Mouse (Mus musculus) heart, embryonic 15.5 days (tissue): ENCODE measurements around the gene Zfp839. TPM values are rescaled to one million over a fixed set of nuclear protein-coding genes. Genes with fewer than 3 reads are reported as not detected.

Experiments used
- ATAC-seq: fragments of 200-750 bp; cut with Nextera tagmentation; replicated peaks from 2 replicates; pipeline ENCODE4 v1.8.0; 2017; ENCODE audit warnings: low read depth, moderate TSS enrichment; ENCODE audit not compliant: insufficient number of reproducible peaks, insufficient read depth, low FRiP score
- H3K27ac ChIP-seq: fragments of 300-500 bp; sonication (generic); 2 replicates; pipeline ENCODE4 v1.5.1; 2015; ENCODE audit warnings: mild to moderate bottlenecking, inconsistent platforms
- H3K27me3 ChIP-seq: fragments of 300-500 bp; sonication (generic); 2 replicates; pipeline ENCODE4 v1.6.1; 2015; ENCODE audit warnings: inconsistent platforms
- H3K36me3 ChIP-seq: fragments of 300-500 bp; sonication (generic); 2 replicates; pipeline ENCODE4 v1.6.1; 2015; ENCODE audit warnings: mild to moderate bottlenecking, inconsistent platforms
- H3K4me1 ChIP-seq: fragments of 300-500 bp; sonication (generic); replicated peaks from 2 replicates; pipeline ENCODE4 v1.6.1; 2015; ENCODE audit warnings: inconsistent platforms
- H3K4me2 ChIP-seq: fragments of 300-500 bp; sonication (generic); 2 replicates; pipeline ENCODE4 v1.6.1; 2015; ENCODE audit warnings: inconsistent platforms, mild to moderate bottlenecking, moderate library complexity
- H3K4me3 ChIP-seq: fragments of 300-500 bp; sonication (generic); 2 replicates; pipeline ENCODE4 v1.5.1; 2015; ENCODE audit warnings: mild to moderate bottlenecking, inconsistent platforms
- H3K9ac ChIP-seq: fragments of 300-500 bp; sonication (generic); 2 replicates; pipeline ENCODE4 v1.6.1; 2015; ENCODE audit warnings: mild to moderate bottlenecking, inconsistent platforms
- H3K9me3 ChIP-seq: fragments of 300-500 bp; sonication (generic); replicated peaks from 2 replicates; pipeline ENCODE4 v1.6.1; 2016; ENCODE audit warnings: inconsistent platforms
- WGBS: fragments of 180-500 bp; shearing (Covaris S2); methylation state at CpG from one replicate; pipeline ENCODE4 v1.1.7; 2015; ENCODE audit warnings: mixed read lengths; 5-methylcytosine and 5-hydroxymethylcytosine counted together
- polyA plus RNA-seq: library from polyadenylated mRNA; unstranded; fragments of >200 nt; fragmentation: Nextera tagmentation; extraction: Ambion mirVana; gene quantifications from 2 replicates; pipeline ENCODE4 v1.2.1, GENCODE M21; 2015

The Zfp839 gene
- polyA plus RNA-seq, 1 experiment from 2014 or later, result 4.5 TPM

GRCm38 (mm10) chr12:110889036-110890020 lies 39.3 kb downstream of the Zfp839 start, which contains the start of the genes Cinp and Tecpr2:
TSS of gene Cinp (minus strand) at chr12:110889145.
TSS of gene Tecpr2 (plus strand) at chr12:110889264.
- peaks cover 17% of the 10 kb centered on the region for H3K4me1 ChIP-seq
- peak within 1 kb of the TSS; percentile 79 for H3K4me3 ChIP-seq
- peak within 1 kb of the TSS; percentile 94 for H3K4me2 ChIP-seq
- peak; percentile 99 for ATAC-seq
- no peaks in the 10 kb centered on the region for H3K36me3 ChIP-seq
- peak within 1 kb of the TSS; percentile 81 for H3K9ac ChIP-seq
- WGBS, result under 1% methylated on average over 74 of the region's 74 CpGs
- peak within 1 kb of the TSS; percentile 87 for H3K27ac ChIP-seq
- H3K27me3 ChIP-seq, result no peaks in the 10 kb centered on the region
- H3K9me3 ChIP-seq, result no peaks in the 10 kb centered on the region

- Histone ChIP-seq H3K36me3 (0 out of 2 replicates have a peak, but pooled peaks cover 2% of the 10 kb centered on the region), H3K9ac (no peak overlapping the region), H3K27ac (no peak overlapping the region), H3K4me2 (no peak overlapping the region), H3K27me3 (no peaks in the 10 kb centered on the region), H3K4me3 (no peak overlapping the region), H3K4me1 (peaks cover 17% of the 10 kb centered on the region), H3K9me3 (no peaks in the 10 kb centered on the region)
- 85% methylated on average over 1 of the region's 1 CpGs for WGBS
- no peak for ATAC-seq
Measured at GRCm38 (mm10) chr12:110891887-110892286, 41.8 kb downstream of the Zfp839 start.

- H3K4me1 ChIP-seq, result no peaks in the 10 kb centered on the region
- H3K27ac ChIP-seq, result no peak overlapping the region
- no peaks in the 10 kb centered on the region for H3K9me3 ChIP-seq
- WGBS, result 76% methylated on average over 4 of the region's 4 CpGs
- no peak overlapping the region for H3K4me3 ChIP-seq
- ATAC-seq, result no peak
- no peaks in the 10 kb centered on the region for H3K27me3 ChIP-seq
- no peak overlapping the region for H3K9ac ChIP-seq
- H3K36me3 ChIP-seq, result no peaks in the 10 kb centered on the region
- H3K4me2 ChIP-seq, result no peak overlapping the region
Measured at GRCm38 (mm10) chr12:110902106-110902505, 52.1 kb downstream of the Zfp839 start.

- H3K9me3 ChIP-seq, result no peaks in the 10 kb centered on the region
- H3K9ac ChIP-seq, result no peak overlapping the region
- WGBS, result 90% methylated on average over 2 of the region's 2 CpGs
- no peaks in the 10 kb centered on the region for H3K36me3 ChIP-seq
- H3K4me3 ChIP-seq, result no peak overlapping the region
- no peaks in the 10 kb centered on the region for H3K4me1 ChIP-seq
- no peak overlapping the region for H3K27ac ChIP-seq
- no peak overlapping the region for H3K4me2 ChIP-seq
- ATAC-seq, result no peak
- no peaks in the 10 kb centered on the region for H3K27me3 ChIP-seq
Measured at GRCm38 (mm10) chr12:110903536-110903935, 53.5 kb downstream of the Zfp839 start.

GRCm38 (mm10) chr12:110907845-110908244 lies 57.8 kb downstream of the Zfp839 start:
- no peak overlapping the region for H3K9ac ChIP-seq
- WGBS, result 57% methylated on average over 3 of the region's 3 CpGs
- no peak overlapping the region for H3K27ac ChIP-seq
- H3K36me3 ChIP-seq, result 0 out of 2 replicates have a peak, but pooled peaks cover 6% of the 10 kb centered on the region
- no peaks in the 10 kb centered on the region for H3K4me1 ChIP-seq
- no peaks in the 10 kb centered on the region for H3K9me3 ChIP-seq
- H3K4me2 ChIP-seq, result no peak overlapping the region
- H3K27me3 ChIP-seq, result no peaks in the 10 kb centered on the region
- H3K4me3 ChIP-seq, result no peak overlapping the region
- ATAC-seq, result no peak

- 0 out of 2 replicates have a peak, but pooled peaks cover 6% of the 10 kb centered on the region for H3K36me3 ChIP-seq
- no peak overlapping the region for H3K4me2 ChIP-seq
- WGBS, result 87% methylated on average over 2 of the region's 2 CpGs
- no peak overlapping the region for H3K27ac ChIP-seq
- ATAC-seq, result no peak
- no peaks in the 10 kb centered on the region for H3K9me3 ChIP-seq
- H3K4me1 ChIP-seq, result no peaks in the 10 kb centered on the region
- H3K9ac ChIP-seq, result no peak overlapping the region
- H3K27me3 ChIP-seq, result no peaks in the 10 kb centered on the region
- H3K4me3 ChIP-seq, result no peak overlapping the region
Measured at GRCm38 (mm10) chr12:110909962-110910361, 59.9 kb downstream of the Zfp839 start.

- H3K4me3 ChIP-seq, result no peak overlapping the region
- H3K27ac ChIP-seq, result no peak overlapping the region
- no peak for ATAC-seq
- H3K4me1 ChIP-seq, result no peaks in the 10 kb centered on the region
- peaks cover 11% of the 10 kb centered on the region for H3K36me3 ChIP-seq
- H3K9ac ChIP-seq, result no peak overlapping the region
- no peaks in the 10 kb centered on the region for H3K9me3 ChIP-seq
- WGBS, result 76% methylated on average over 9 of the region's 9 CpGs
- H3K4me2 ChIP-seq, result no peak overlapping the region
- no peaks in the 10 kb centered on the region for H3K27me3 ChIP-seq
Measured at GRCm38 (mm10) chr12:110915761-110916160, 65.7 kb downstream of the Zfp839 start.

Other genes starting within 250 kb of the Zfp839 start
- 26.3 and 40.4 TPM in 2 replicates for gene Dync1h1, start 248.8 kb upstream of the Zfp839 start, polyA plus RNA-seq
- gene 1700001K19Rik, start 167.6 kb upstream of the Zfp839 start, polyA plus RNA-seq, result not detected in 2 replicates
- 595 and 603 TPM in 2 replicates for gene Hsp90aa1, start 147.5 kb upstream of the Zfp839 start, polyA plus RNA-seq
- 14.7 and 17.8 TPM in 2 replicates for gene Wdr20, start 112.3 kb upstream of the Zfp839 start, polyA plus RNA-seq
- 3.0 and 4.0 TPM in 2 replicates for gene Mok, start 9.3 kb upstream of the Zfp839 start, polyA plus RNA-seq
- gene Cinp, start 38.9 kb downstream of the Zfp839 start, polyA plus RNA-seq, result 55.2 and 64.2 TPM in 2 replicates
- gene Tecpr2, start 39.0 kb downstream of the Zfp839 start, polyA plus RNA-seq, result 2.0 and 3.2 TPM in 2 replicates
- 15.4 and 18.0 TPM in 2 replicates for gene Ankrd9, start 128.8 kb downstream of the Zfp839 start, polyA plus RNA-seq
- gene Rcor1, start 189.1 kb downstream of the Zfp839 start, polyA plus RNA-seq, result 6.5 and 7.9 TPM in 2 replicates